15 mouse cellular contexts compared by ENCODE assay signal in genomic region chr1:174860407-174861118, GRCm38 (mm10).
DNase-seq lines count a peak whose midpoint lies in the region; ATAC-seq lines count a peak whose summit lies in the region.
"Had no signal": no experiment of that assay in that cellular context is flagged by ENCODE, and none has a peak within 500 bp of the region (broad histone marks: within the 10 kb centered on the region; RNA-seq: fewer than 3 reads in every experiment).

No protein-coding gene starts in this region.

- no peak overlapping the region for H3K4me2 ChIP-seq in embryonic facial prominence, embryonic 13.5 days
- H3K4me2 ChIP-seq: liver, embryonic 15.5 days; midbrain, embryonic 12.5 days; stomach, embryonic 15.5 days had no signal

- no peaks in the 10 kb centered on the region for H3K9me3 ChIP-seq in embryonic facial prominence, embryonic 13.5 days
- H3K9me3 ChIP-seq: liver, embryonic 15.5 days; midbrain, embryonic 12.5 days; stomach, embryonic 15.5 days had no signal

- ATAC-seq in embryonic facial prominence, embryonic 13.5 days (ENCODE audit: insufficient number of reproducible peaks, insufficient read depth, low FRiP score, low TSS enrichment, low read depth), result peak; percentile 75
- no peak for ATAC-seq in cerebellum, adult (ENCODE audit: insufficient number of reproducible peaks, low FRiP score, low TSS enrichment)
- ATAC-seq: intestine, embryonic 16.5 days had no signal

- WGBS in embryonic facial prominence, embryonic 13.5 days, result 50% methylated on average over 10 of the region's 10 CpGs

- no peaks in the 10 kb centered on the region for H3K27me3 ChIP-seq in embryonic facial prominence, embryonic 13.5 days
- H3K27me3 ChIP-seq: liver, embryonic 15.5 days; midbrain, embryonic 12.5 days; stomach, embryonic 15.5 days had no signal

- peaks cover 5% of the 10 kb centered on the region for H3K4me1 ChIP-seq in embryonic facial prominence, embryonic 13.5 days
- H3K4me1 ChIP-seq: liver, embryonic 15.5 days; midbrain, embryonic 12.5 days; stomach, embryonic 15.5 days had no signal

- DNase-seq in left cerebral cortex, postnatal 4 days, result peak; percentile 37
- DNase-seq in left cerebral cortex, adult 9 months (ENCODE audit: low spot score in 2 of 2), result no peak
- DNase-seq in kidney, adult 18-20 months, result peak; percentile 8
- peak; percentile 39 to 55 for DNase-seq in kidney, postnatal 4 days
- no peak for DNase-seq in layer of hippocampus, adult 8-10 months (ENCODE audit: low spot score in 2 of 2)
- DNase-seq in heart, postnatal 14 days, result no peak
- DNase-seq: right cerebral cortex, postnatal 25 days; thymus, postnatal 36 days had no signal

- no peak overlapping the region for H3K9ac ChIP-seq in embryonic facial prominence, embryonic 13.5 days
- H3K9ac ChIP-seq: liver, embryonic 15.5 days; midbrain, embryonic 12.5 days; stomach, embryonic 15.5 days had no signal

- intact Hi-C loops in left cerebral cortex, postnatal 4 days (cut with DNase I), result no loop called here
- intact Hi-C loops in heart, postnatal 14 days (cut with DNase I), result no loop called here

- H3K36me3 ChIP-seq in embryonic facial prominence, embryonic 13.5 days, result no peaks in the 10 kb centered on the region
- H3K36me3 ChIP-seq: liver, embryonic 15.5 days; midbrain, embryonic 12.5 days; stomach, embryonic 15.5 days had no signal

- no peak overlapping the region for H3K27ac ChIP-seq in embryonic facial prominence, embryonic 13.5 days
- H3K27ac ChIP-seq: left cerebral cortex, adult 2 months; liver, embryonic 15.5 days; midbrain, embryonic 12.5 days; stomach, embryonic 15.5 days had no signal

- H3K4me3 ChIP-seq in embryonic facial prominence, embryonic 13.5 days, result no peak overlapping the region
- H3K4me3 ChIP-seq: left cerebral cortex, adult 2 months; liver, embryonic 15.5 days; midbrain, embryonic 12.5 days; stomach, embryonic 15.5 days had no signal

Comparison
In these comparisons a context has a peak if more than half of its experiments do, and no peak if none do; other contexts are left out.
1. DNase-seq: peak in left cerebral cortex, postnatal 4 days (single experiment), kidney, adult 18-20 months (single experiment) and kidney, postnatal 4 days (2 of 2); none in left cerebral cortex, adult 9 months (0 of 2), layer of hippocampus, adult 8-10 months (0 of 2) and heart, postnatal 14 days (0 of 2).